Mouse (Mus musculus): ENCODE data around the gene Dnal4.
A peak's percentile ranks its signal among the peaks of the same experiment; 100 is the strongest.

Gene Dnal4

GRCm38 (mm10) chr15:79798591-79798990 lies 20.9 kb upstream of the Dnal4 start:
- DNase-seq, result no peak

DNA sequence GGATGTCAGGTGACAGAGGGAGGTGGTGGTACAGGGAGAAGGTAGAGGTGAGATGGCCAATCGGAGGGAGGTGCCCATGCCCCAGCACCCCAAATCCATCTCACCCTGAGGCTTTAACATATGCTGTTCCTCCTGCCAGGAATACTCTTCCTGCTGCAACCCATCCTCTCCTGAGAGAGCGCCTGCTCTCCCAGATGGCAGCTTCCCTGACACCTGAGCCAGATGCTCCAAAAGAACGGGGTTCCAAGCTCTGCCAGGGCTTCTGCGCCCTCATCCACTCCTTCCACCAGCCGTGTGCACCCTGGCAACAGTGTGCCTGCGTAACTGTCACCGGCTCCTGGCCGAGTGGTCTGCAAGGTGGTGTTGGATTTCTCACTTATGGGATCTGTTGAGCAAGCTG lies 20.0 kb upstream of the Dnal4 start:
- DNase-seq, result no peak

DNA sequence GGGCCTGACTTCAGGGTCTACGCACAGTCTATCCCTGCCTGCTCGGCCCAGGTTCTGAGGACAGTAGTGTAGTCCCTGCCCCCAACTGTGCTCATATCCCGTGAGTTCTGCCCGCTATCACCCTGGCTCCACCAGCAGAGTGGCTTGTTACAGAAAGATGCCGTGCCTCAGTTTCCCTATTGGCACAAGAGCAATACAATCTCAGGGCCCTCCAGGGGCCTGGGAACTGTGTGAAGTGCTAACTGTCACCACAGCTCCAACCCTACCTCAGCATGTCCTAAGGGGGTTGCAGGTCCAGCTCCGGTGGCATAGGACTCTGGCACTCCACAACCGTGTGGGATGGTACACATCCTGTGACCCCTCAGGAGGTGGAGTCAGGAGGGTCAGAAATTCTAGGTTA lies 19.4 kb upstream of the Dnal4 start:
- DNase-seq, result no peak

DNA sequence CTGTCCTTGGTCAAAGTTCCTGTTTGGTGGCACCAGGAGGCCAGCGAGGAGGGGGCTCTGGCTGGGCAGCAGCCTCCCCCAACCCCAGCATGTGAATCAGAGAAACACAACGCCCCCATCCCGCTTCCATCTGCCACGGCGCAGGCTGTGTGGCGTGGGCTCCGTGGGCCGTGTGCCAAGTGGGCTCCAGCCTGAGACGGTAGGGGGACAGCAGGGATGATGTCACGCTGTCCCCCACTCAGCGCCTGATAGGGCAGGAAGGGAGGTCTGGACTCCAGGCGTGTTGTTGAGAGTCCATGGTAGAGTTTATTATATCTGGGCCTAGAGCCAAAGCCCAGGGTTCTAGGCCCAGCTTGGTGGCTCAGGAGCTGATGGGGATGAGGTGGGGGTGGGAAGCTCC lies 18.6 kb upstream of the Dnal4 start:
- no peak for DNase-seq

DNA sequence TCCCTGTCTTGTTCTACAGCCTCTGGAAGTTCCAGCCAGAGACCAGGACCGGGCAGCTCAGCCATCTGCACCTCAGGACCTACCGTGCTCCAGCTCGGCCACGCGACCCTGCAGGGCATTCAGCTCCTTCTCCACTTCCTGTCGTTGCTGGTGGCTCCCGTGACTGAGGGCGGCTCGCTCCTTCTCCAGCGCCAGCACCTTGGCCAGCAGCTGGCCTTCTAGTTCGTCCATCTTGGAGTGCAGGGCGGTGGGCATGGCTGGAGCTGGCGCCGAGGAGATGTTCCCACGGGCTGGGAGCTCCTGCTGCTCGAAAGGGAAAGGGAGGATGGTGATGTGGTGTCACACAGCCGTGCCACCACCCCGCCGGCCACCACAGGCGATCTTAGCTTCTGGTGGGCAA lies 16.5 kb upstream of the Dnal4 start:
- DNase-seq, result peak; percentile 45

DNA sequence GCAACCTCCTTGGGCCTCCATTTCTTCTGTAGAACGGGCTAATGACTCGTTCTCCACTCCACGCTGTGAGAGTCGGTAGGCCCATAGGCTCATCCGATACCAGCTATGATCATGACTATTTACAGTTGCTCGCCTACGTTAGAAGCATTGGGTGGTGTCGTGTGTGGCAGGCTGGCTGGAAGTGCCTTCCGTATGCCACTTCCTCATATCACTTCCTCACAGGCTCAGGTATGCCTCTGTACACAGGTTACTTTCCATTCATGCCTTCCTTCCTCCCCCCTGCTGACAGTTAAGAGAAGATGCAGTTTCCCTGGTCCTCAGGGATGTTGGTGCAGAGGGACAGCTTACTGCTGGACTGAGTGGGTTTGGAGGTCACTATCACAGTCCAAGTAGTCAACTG lies 15.4 kb upstream of the Dnal4 start:
- no peak for DNase-seq

- DNase-seq, result peak; percentile 25
Measured at GRCm38 (mm10) chr15:79792455-79792854, 14.8 kb upstream of the Dnal4 start.

DNA sequence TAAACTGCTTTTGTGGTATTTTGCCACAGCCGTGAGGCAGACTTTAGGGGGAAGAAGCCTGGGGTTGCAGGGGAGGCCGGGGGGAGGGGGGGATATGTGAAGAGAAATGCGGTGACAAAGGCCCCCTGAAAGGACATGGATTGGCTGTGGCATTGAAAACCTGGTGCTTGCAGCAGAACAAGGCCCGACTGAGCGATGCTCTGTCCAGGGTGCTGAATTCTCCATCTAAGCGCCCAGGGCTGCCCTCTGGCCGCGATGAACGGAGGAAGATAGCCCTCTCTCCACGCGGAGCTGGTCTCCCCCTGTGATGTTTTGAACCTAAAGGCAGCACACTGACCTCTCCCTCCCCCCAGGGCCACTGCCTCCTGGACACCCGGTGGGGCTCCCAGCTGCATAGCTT lies 13.9 kb upstream of the Dnal4 start:
- DNase-seq, result peak; percentile 87

- no peak for DNase-seq
Measured at GRCm38 (mm10) chr15:79790905-79791304, 13.3 kb upstream of the Dnal4 start.

DNA sequence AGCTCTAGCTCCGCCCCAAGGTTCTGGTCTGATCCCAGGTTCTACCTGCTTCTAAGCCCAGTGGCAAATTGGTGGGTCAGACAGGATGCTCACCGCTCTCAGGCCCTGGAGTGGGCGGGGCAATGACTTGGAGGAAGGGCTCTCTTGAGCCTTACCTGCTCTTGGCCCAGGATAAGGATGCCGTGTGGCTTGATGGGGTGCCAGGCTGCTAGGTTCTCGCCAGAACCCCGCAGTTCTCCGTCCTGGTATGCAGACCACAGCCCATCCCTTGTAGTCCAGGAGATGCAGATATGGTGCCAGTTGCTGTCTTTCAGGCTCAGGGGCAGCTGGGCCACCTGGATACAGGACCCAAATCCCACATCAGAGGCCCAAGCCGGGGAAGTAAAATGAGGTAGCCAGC lies 12.5 kb upstream of the Dnal4 start:
- no peak for DNase-seq

GRCm38 (mm10) chr15:79787815-79788214 lies 10.2 kb upstream of the Dnal4 start:
- DNase-seq, result no peak

DNA sequence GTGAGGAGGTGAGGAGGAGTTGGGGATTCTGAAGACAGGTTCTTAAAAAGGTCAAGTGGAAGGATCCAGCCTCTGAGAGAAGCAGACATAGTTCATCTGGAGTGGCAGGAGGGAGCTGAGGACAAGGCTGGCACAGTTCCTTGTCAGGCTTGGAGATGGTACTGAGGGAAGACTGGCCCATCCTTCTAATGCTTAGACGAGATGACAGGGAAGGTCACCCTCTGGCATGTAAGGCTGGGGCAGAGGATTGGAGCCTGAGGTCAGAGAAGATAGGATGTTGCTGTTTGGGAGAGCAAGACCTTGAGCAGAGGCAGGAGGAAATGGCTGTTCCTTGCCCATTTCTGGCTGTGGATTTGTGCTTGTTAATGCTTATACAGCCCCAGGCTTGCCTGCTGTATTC lies 7.4 kb upstream of the Dnal4 start:
- DNase-seq, result no peak

- DNase-seq, result no peak
Measured at GRCm38 (mm10) chr15:79775662-79776061, 2.0 kb downstream of the Dnal4 start.

- peak; percentile 98 for DNase-seq
Measured at GRCm38 (mm10) chr15:79774117-79775027, 3.3 kb downstream of the Dnal4 start.

- DNase-seq, result no peak
Measured at GRCm38 (mm10) chr15:79770629-79771240, 6.9 kb downstream of the Dnal4 start.

GRCm38 (mm10) chr15:79768302-79768701 lies 9.3 kb downstream of the Dnal4 start:
- DNase-seq, result no peak

- no peak for DNase-seq
Measured at GRCm38 (mm10) chr15:79767327-79767961, 10.2 kb downstream of the Dnal4 start.

DNA sequence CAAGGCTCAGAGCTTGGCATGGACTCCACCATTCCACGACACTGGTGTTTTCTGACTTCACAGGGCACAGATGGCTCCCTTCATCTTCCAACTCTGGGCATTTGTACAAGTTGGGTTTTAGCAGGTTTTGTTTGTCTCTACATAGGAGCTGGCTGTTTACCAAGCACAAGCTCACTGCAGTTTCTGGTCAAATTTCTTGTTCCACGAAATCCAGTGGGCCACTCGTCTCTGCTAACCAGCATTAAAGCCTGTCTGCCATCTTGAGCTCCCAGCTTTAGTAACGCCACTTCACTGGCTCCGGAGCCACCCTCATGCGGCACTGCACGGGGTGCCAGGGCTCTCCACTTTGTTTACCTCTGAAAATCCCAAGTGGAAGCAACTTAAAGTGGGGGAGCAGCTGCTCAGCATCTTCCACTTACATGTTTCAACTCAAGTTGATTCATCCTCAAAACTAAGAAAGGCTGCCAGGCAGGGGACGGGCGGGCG lies 11.0 kb downstream of the Dnal4 start:
- DNase-seq, result no peak

DNA sequence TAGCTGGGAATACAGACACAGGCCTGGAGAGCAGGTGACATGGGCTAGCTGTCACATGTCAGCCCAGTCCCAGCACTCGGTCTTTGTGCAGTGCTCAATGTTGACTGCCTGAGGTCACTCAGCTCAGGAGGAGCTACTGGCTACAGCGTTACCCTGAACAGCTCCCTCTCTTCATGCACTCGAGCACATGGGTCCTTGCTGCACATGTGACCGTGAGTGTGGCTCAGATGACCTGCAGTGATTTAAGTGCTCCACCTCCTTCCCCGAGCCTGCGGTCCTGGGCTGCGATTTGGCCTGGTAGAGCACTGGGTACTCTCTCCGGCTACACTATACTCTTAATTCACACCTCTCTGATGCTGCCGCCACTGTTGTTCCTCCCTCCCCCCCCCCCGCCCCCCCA lies 11.5 kb downstream of the Dnal4 start:
- no peak for DNase-seq

GRCm38 (mm10) chr15:79765361-79765760 lies 12.3 kb downstream of the Dnal4 start:
- peak; percentile 64 for DNase-seq

DNA sequence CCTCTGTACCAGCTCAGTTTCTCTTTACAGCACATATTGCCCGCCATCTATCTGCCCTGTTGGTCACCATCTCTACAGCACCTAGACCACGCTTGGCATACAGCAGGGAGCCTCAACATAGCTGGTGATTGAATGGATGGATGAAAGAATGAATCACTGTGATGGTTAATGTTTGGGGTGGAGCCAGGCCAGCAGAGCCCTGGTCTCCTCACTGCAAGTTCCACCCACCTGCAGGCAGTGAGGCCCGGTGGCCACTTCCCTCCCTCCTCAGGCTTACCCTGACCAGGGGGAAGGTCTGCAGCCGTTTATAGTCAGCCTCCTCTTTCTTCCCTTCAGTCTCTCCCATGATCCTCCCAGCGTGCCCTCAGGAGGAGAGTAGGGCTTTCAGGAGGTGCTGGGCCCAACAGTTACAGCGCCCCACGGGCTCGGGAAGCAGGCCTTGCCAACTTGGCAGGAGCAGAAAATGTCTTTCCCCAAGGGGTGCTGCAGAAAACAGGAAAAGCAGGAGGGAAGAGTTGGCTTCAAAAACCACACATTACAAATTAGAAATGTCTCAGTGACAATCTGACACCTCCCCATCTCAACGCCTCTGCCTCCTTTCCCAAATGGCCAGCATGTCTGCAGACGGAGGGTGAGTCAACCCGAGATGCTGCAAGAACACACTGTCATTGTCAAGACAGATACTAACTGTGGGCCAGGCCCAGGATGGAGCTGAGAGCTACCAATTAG lies 12.9 kb downstream of the Dnal4 start:
- no peak for DNase-seq

DNA sequence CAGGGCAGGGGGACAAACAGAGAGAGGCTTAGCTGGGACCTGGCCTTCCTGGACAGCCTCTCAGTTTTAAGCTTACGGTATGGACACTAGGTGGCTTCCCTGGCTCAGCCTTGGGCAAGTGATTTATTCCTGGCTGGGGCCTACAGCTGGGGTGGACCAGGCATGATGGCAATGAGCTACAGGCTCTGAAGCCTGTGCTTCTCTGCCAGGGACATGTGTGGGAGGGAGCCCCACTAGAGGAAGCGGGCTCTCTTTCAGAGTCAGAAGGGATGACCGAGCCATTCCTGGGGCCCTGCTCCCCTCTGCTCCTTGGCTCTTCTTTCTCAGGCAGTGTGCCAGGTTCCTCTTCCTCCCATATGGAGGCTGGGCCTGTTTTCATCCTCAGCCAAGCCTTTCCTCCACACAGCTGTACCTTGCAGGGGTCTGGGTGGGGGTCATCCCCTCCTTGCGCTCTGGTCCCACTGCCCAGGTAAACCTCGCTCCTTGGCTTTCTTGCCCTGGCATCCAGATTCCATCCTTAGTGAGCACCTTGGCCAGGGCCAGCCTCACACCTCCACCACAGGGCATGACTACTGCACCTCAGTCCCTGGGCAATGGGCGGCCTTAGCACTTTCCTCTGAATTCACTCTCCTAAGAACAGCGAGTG lies 13.9 kb downstream of the Dnal4 start:
- no peak for DNase-seq

DNA sequence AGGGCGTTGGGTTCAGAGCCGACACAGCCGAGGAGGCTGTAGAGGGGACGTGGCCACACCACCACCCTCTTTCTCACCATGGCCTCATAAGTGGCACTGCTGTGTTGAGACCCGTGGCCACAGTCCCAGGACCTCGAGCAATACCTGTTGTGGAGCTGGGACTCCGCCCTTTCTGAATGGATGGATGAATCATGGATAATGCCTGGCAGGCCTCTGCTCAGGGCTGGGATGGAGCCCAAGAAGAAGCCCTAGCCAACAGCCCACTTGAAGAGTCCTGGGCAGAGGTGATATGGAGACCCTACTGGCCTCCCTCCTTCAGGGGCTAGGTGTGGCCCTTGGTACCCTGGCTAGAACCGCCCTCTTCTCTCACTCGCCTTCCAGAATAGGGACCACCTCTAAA lies 14.6 kb downstream of the Dnal4 start:
- DNase-seq, result no peak
